Mouse (Mus musculus): ENCODE data around the gene Krt83.
A peak's percentile ranks its signal among the peaks of the same experiment; 100 is the strongest.

The Krt83 gene

DNA sequence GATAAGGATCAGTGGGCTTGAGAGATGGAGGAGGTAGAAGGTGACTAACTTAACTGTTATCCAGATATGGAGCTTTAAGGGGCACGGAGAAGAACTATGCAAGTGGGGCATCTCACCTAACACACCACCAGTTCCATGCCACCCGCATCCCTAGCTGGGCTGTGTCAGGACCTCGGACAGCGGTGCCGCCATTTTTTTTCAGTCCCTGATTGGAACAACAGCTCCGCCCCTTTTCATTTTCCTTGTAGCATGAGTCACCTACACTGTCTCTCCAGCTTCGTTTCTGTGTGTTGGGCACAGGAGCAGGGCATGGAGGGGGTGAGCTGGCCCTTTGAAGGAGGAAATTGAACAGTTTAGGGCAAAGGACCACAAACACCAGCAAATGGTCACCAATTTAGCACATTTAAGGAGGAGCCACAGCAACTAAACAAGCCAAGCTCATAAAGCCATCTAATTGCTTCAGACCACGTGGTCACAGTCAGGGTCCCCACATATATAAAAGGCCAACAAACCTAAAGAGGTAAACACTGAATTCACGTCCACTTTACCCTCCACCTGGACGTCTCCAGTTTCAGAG, 18.3 kb downstream of the Krt83 start, which contains the start of gene Krt86:
Gene Krt86, plus strand, starts transcription at position 527 of the 577 bp plus-strand sequence.
- peak in 1 of 2 experiments; percentile 49 for DNase-seq

DNA sequence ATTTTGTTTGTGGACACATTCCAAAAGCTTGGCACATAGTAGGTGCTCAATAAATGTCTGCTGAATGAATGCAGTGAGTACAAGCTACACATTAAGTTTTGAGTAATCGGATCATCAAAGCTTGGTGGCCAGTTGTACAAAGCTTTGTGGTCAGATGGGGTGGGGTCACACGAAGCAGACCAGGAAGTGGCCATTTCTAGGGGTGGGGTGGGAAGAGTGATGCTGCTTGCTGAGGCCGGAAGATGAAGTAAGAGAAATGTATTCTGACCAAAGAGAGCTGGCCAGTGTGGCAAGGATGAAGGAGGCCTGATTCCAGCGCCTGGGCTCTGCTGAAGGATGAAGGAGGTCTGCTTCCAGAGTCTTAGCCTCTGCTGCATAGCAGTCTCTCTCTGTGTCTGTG, 22.2 kb downstream of the Krt83 start:
- no peak for DNase-seq

DNA sequence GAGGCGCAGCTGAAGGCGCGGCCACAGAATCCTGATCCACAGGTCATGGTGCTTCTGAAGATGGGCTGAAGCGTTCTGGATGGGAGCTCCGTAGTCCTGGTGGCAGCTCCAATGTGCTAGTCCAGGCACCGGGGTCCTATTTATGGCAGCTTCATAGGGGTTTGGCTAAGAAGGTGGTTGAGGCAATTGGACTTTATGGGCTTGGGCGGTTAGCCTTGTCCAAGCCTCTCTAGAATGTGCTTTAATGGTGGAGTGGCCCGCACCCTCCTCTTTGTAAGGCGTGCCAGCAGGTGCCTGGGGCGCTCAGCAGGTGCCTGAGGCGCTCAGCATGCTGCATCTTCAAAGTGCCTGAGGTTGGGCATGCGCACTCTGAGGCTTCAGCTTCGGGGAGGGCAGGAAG, 27.7 kb downstream of the Krt83 start, which contains the start of gene Krt81:
Gene Krt81, minus strand, starts transcription at position 101 of the 400 bp plus-strand sequence.
- no peak for DNase-seq

DNA sequence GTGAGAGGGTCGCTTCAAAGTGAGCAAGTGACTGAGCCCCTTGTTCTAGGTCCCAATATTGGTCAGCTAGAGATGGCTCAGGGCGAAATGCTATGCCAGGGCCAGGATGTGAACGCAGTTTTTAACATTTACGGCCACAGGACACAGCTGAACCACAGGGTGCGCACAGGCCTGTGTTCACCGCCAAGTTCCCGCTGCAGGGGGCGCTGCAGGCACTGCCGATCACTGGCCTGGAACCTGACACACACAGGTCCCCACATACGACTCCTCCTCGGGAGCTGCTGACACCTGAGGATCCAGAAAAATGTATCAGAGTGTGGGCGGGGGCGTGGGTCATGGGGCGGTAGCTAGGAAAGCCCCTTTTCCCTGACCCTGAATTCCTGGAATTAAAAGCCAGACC, 32.0 kb downstream of the Krt83 start:
- DNase-seq = no peak

DNA sequence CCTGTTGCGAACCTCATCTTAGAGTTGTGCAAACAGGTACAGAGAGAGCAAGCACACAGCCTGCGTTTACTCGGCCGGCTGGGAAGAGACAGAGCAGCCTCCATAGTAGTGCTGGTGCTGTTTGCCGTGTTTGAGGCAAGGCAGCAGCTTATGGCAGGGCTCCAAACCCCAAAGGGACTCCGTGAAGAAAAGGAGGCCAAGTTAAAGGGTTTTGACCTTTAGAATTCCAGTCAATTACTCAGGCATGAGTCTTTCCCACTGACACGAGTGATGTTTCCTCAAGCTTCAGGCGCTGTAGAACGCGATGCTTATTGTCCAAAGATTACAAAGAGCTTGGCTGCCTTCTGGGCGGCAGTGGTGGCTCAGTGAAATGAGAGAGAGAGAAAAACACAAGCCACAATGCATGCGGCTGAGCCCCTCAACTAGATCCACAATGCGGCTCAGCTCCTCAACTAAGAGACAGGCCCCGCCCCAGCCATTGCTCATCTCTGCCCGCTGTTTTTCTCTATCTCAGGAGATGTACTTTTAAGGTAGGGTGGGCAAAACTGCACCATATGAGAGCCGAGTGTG, 32.9 kb downstream of the Krt83 start:
- DNase-seq = no peak

DNA sequence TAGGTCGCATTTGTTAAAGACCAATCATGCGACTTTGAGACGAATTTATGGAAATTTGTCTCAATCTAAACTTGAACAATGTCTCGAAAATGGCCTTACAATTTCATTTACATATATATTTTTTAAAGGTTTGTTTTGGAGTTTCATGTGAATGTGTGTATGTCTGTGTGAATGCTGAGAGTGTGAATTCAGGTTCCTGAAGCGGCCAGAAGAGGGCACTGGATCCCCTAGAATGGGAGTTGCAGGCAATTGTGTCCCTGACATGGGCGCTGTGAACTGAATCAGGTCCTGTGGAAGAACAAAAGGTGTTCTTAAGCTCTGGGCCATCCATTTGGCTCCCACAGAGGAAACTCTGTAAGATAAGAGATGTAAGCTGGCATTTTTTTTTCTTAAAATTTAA, 35.4 kb downstream of the Krt83 start:
- no peak for DNase-seq

DNA sequence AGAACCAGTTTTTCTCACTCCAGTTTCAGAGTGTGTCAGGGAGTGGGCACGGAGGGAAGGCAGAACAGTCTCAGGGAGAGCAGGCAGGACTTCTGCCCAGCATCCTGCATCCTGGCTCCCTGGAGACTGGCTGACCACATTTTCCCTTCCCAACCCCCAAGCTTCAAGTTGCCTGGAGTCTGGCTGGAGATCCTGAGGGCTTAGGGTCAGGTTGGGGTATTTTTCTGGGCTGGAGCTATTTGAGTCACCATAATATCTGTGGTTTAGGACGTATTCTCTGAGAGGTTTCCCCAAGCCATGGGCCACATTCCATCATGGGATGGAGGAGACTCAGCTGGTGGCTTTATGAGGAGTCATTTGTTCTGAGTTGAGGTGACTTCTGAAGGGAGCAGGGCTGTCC, 36.0 kb downstream of the Krt83 start:
- no peak for DNase-seq

DNA sequence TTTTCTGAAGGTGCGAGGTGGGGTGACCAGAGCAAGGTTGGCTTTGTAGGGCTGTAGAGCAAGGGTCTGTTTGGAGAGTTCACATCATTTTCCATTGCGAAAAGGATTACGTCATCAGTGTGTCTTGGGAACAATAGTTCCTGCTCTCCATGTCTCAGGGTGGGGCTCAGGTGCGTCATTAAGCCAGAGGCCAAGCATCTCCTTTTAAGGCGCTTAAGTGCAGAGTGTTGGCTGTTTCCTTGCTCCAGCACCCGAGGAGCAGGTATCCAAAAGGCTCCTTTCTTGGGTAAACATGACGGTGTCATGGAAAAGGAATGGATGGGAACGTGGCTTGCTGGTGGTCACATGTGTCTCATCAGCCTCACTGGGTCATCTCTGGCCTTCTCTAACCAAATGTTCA, 36.5 kb downstream of the Krt83 start:
- DNase-seq = no peak

DNA sequence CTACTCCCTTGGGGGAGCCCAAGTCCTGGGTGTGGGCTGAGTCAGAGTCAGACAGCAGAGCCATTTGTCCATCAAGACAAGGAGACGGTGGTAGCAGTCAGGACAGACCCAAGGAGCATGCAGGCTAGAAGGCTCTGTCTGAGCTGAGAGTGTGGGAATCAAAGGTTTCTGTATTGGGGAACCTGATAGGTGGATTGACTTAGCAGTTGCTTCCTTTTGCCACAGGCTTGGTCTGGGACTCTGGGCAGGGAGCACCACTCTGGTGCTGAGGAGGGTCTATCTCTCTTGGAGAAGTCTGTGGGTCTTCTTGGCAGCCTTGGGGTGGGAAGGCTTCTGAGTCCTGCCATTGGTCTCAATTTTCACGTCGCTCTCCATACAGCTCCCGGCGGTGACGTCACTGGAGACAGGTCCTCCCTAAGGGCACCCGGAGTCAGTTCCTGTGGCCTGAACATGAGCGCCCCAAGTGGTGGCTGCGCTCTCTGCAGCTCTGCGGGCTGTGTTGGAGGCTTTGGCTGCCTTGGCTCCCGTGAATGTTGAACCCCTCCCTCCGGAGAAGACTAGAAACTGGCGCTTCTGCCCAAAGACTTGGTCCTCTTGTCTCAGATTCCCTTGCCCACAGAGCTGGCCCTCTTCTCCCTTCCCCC, 38.1 kb downstream of the Krt83 start:
- DNase-seq = peak; percentile 82 to 87

DNA sequence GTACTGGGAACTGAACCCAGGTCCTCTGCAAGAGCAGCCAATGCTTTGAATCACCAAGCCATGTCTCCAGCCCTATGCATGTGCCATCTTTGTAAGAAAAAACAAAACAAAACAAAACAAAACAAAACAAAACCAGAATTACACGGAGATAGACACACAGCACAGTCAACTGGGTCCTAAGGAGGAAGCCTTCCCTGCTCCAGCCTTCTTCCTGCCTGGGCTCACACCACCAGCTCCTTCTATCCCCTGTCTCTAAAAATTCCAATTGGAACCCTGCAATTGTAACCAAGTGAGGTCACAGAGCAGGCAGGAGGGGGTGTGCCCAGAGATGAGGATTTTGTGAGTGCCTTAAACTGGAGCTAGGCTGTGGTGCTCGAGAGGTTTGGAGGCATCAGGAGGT, 43.9 kb downstream of the Krt83 start, which contains the start of gene Krt88:
Gene Krt88, plus strand, starts transcription at position 301 of the 400 bp plus-strand sequence.
- DNase-seq = no peak

DNA sequence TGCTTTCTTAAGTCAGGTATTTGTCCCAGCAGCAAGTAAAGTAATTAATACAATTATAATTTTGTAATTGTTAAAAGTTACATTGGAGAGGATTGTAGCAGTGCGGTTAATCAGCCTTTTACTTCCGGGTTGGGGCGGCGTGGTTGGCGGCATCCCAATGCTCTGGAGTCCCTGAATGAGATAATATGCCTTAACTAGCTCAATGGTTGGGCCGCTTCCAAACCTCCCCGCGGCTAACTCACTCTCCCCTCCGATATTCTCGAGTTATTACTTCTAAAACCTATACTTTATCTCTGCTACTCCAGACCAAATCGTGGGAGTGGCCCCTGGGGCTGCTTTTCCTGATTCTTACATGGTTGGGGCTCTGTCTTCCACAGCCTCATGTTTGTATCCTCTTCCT, 44.7 kb downstream of the Krt83 start:
- DNase-seq = no peak

DNA sequence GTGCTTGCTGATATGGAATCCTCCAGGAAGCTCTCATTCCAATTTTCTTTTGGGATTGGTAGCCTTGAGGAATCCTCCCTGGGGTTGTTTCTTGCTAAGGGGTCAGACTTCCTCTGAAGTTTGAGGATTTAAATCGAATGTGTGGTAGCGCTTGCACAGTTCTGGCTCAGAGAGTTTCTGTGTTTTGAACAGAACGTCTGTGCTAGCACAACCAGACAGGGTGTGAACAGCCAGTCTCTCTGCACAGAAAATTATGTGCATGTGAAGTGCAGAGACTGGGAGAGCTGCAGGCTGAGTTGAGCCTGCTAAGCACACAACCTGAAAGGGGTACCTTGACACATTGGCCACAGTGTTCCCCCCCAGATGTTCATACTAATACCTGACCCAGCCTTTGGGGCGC, 50.5 kb downstream of the Krt83 start:
- DNase-seq = no peak

DNA sequence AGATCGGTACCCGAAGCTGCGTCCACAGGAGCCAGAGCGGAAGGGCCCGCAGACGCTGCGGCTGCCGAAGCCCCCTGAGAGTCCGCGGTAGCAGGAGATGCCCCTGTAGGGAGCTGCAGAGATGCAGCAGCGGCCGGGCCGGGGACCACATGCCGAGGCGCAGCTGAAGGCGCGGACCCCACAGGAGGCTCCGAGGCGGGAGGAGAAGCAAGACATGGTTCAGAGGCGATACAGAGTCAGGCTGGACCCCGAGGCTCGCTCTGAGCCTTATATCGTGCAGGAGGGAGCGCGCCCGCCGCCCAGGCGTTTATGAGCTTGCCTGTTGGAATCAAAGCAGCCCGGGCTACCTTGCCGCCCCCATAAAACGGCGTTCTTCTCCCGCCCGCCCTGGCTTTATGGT, 52.8 kb downstream of the Krt83 start, which contains the start of gene Krt87:
Gene Krt87, minus strand, starts transcription at position 250 of the 400 bp plus-strand sequence.
- DNase-seq = no peak

DNA sequence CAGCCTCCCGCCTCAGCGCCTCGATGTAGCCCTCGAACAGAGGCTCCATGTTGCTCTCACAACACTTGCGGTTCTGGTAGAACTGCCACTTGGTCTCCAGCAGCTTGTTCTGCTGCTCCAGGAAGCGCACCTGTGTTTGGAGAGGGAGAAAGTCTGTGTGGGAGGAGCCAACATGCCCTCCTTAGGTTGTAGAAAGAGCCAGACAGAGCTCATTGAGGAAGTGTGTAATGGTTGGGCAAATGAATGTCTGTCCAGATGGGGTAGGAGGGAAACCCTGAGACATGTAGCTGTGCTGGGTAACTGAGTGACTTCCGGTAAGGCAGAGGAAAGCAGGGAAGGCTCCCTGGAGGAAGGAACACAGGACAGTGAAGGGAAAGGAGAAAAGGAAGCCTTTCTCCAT, 54.7 kb downstream of the Krt83 start:
- DNase-seq = no peak
